Mouse (Mus musculus) retina, adult 2 months (tissue): ENCODE data around the gene Zfp433.
"Not testable (repeated sequence)": the region's sequence is repeated elsewhere in the genome, so short reads cannot be mapped to it uniquely, and the experiment has no call there.

Experiments used
- DNase-seq: peaks from one replicate; pipeline ENCODE4 v3.0.0-alpha.2; 2012; ENCODE audit warnings: low read depth, low spot score

Zfp433 gene

GRCm38 (mm10) chr10:81704531-81705301 lies at the start of gene Zfp433:
Gene Zfp433, plus strand, starts transcription at chr10:81704825.
- not testable (repeated sequence) for DNase-seq

- no peak for DNase-seq
Observed at GRCm38 (mm10) chr10:81655178-81655577, 49.4 kb upstream of the Zfp433 start.

- no peak for DNase-seq
Observed at GRCm38 (mm10) chr10:81656174-81656573, 48.5 kb upstream of the Zfp433 start.

- DNase-seq: not testable (repeated sequence)
Observed at GRCm38 (mm10) chr10:81687114-81687513, 17.5 kb upstream of the Zfp433 start.

- not testable (repeated sequence) for DNase-seq
Observed at GRCm38 (mm10) chr10:81770506-81771403, 66.1 kb downstream of the Zfp433 start, which contains the start of gene Gm3055. Gene Gm3055, minus strand, starts transcription at chr10:81771161.

GRCm38 (mm10) chr10:81771404-81771777 lies 66.8 kb downstream of the Zfp433 start:
- not testable (repeated sequence) for DNase-seq
